Mouse (Mus musculus) kidney, adult 9 months (tissue): ENCODE data around the gene Rpia.

Source experiments
- DNase-seq: peaks from one replicate; pipeline ENCODE4 v3.0.0; 2022

The Rpia gene

DNA sequence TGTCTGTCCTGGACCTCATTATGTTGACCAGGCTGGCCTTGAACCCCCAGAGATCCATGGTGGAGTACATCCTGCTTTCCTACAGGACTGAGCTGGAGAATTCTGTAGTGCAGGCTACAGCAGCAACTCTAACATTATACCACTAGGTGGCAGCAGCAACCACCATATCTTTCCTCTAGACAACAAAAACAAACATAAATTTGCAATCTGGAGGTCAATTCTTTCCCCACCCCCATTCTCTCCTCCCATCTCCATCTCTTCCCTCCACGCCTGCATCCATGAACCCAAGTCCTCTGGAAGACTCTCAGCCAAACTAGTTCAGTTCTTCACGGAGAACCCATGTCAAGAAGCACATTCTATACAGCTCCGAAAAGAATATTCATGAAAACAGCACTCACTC is 12.6 kb upstream of the Rpia start:
- peak; percentile 69 for DNase-seq

DNA sequence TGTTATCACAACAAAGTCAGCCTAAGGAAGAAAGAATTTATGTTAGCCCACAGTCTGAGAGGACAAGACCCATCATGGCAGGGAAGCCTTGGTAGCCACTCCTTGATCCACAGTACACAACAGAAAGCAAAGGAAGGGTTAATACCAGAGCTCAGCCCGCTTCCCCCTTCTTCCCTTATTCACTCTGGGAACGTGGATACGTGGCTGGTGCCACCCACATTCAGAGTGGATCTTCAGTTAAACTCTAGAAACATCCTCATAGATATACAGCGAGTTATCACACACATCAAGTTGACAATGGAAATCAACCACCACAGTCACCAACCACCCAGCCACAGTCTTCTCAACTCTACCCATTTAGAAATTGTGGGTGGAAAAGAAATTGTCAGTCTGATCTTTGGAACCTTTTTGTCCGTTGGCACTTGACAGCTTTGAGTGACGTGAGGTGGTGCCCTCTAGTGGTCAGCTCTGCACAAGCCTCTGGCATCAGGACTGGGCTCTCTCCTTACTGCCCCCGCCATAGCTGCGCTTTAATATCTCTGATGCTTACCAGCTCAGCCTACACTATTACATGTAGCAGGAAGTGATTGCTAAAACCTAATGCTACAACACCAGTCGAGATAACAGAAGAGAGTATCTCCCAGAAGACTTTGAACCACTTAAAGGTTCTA is 5.7 kb upstream of the Rpia start:
- peak; percentile 81 for DNase-seq

DNA sequence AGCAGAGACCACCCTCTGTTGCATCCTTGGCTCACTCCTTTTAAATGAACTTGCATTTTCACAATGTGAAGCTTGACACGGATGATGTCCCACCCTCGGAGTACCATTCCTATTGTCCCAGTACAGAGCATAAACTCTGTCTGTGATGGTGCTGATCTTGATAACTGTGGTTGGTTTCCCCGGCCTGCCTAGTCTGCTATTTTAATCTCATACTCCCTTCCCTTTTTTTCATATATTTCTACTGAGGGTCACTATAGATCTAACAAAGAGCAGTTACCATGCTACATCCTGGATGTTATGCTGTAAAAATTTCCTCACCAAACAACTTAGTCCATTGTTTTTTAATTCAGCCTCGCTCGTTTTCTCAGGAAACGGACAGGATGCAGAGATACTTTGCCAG is 4.9 kb upstream of the Rpia start:
- no peak for DNase-seq

DNA sequence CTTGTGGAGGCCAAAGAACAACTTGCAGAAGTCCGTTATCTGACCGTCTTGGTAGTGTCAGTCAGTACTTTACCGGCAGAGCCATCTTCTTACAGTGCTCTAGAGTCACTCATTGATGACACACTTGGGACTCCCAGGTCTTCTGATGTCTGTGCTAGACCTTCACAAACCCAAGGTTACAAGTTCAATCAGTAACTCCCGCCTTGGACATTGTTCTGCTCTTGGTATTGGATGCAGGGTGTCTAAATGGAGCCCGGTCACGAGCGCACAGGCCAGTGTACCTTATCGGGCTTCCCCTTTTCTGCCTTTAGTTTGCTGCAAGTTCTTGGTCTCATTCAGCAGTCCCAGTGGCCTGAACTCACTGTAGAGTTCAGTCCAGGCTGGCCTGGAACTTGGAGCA is 612 bp upstream of the Rpia start:
- DNase-seq: peak; percentile 64

DNA sequence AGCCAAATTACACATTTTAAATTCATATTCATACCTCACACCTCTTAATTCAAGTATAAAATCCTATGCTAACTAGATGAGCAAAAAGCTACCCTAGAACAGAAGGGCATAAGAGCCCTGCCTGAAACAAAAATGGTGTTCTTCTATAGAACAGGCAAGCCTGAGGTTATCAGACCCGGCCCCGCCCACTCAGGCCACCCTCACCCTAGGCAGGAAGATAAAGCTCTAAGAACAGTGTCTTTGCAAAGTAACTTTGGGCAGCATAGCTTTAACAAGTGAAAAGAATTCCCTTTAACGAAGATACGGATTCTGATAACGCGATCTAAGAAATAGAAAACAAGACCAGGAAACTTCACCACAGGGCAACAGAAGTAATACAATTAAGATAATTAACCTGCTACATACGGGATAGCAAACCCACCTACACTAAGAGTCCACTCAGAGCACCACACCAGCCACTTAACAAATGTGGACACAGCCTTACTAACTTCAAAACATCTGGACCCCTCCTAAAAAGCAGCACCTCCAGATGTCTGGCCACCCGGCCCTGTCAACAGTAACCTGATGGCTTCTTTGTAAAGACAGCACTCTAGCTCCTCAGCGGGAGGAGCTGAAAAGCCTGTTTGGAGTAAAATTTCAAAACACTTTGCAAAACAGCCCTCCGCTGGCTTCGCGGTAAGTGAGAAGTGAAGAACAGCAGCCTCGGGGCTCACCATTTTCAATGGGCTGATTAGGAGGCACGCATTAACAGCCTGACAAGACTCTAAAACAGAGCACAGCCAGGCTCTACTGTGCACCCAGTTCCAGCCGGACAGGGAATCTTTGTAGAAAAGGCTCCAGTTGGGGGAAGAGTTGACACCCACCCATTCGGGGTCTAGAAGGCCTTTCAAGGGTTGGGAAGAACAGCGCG is 925 bp downstream of the Rpia start:
- peak; percentile 19 for DNase-seq

DNA sequence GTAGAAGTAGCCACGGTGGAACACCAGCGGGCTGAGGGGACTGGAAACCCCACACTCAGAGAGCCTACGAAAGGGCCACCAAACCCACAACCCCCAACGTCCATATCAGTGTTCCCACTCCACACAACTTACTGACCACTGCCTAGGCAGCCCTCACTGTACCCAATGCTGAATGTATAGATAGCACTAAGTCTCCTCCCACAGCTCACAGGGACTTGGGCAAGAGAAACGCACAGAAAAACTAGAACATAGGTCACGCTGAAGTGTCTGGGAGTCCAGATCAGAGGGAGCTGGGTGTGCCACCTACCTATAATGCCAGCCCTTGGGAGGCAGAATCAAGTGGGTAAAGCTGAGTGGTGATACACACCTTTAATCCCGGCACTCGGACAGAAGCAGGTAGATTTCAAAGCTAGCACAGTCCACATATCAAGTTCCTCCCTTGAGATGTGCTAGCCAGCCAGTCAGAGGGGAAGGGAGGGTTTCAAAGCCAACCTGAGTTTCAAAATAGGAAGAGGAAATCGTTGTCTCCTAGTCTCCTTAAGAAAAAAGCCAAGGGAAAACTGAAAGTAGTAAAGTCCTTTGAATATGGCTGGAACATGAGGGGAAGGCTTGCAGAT is 1.9 kb downstream of the Rpia start:
- no peak for DNase-seq

DNA sequence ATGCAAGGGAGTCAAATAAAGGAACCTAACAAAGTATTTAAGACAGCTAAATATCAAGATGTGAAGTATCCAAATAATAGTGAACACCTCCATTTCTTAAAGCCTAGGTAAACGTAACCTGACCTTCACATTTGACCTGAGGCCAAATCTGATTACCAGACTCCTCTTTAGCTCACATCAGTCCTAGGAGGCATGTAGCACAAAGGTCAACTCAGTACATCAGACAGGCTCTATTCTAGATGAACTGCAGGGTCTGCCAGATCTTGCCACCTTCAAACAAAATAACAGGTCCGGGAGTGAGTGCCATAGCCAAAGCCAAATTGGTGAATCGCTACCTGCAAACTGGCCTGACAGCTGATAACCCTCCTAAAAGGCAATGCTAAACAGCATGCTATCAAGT is 2.9 kb downstream of the Rpia start:
- DNase-seq: no peak

DNA sequence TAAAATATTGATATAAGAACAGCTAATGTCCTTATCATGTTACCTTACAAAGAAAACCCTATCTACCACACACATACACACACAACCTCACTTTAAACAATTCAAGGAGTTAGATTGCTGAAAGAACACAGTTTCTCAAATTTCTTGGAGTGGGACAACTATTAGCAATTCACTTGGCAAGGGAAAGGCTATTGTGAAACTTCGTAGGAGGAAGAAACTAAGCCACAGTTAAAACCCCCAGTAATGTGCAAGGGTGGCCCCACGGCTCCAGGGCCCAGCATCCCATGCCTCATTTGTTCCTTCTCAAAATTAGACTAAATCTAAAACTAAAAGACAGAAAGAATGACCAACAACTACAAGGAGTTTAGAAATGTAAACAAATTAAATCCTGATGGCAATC is 4.5 kb downstream of the Rpia start:
- DNase-seq: no peak

DNA sequence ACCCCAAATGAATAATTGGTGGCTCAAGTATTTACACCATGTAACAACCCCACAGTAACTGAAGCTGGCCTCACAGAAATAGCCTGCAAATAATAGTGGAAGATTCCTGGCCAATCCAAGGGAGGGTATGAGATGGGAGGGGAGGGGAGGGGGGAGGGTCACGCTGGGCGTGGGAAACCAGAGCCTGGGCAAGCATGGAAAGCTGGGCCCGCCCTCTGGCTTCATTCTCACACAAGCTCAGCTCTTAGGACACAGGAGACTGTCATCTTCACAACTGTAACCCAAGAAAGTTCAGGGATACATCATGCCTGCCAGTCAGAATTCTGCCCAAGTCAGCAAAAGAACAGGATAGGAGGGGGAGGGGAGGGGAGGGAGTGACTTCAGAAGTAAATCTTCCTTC is 6.2 kb downstream of the Rpia start:
- no peak for DNase-seq

DNA sequence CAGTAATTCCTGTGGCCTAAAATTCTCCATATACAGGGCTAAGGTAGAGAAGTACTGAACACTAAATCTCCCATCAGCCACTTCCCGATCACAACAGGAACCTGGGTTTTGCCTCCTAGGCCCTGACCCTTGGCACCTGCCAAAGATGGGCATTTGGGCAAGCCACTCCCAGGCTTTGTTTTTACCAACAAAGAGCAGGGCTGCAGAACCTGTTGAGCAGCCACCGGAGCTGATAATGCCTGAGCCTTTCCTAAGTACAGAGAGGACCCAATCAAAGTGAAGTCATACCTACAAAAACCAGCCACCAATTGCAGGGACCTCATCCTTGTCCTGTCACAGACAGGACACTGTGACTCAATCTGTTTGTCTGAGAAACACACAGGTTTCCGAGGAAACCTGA is 7.2 kb downstream of the Rpia start:
- no peak for DNase-seq

DNA sequence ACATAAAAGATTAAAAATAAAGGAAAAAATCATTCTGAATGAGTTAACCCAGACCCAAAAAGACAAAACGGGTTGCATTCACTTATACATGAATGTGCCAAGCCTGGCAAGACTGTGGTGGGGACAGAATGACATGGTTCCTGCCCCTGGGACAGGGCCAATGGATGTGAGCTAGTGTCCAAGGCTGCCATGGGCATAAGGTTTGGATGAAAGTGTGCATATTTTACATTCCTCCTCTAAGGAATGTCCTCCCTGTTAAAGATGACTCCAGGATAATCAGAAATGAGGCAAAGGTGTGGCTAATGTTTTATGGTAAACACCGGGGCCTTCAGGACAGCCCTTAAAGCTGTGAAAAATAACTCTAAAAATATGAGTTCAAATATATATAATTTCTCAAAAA is 10.7 kb downstream of the Rpia start:
- DNase-seq: no peak

DNA sequence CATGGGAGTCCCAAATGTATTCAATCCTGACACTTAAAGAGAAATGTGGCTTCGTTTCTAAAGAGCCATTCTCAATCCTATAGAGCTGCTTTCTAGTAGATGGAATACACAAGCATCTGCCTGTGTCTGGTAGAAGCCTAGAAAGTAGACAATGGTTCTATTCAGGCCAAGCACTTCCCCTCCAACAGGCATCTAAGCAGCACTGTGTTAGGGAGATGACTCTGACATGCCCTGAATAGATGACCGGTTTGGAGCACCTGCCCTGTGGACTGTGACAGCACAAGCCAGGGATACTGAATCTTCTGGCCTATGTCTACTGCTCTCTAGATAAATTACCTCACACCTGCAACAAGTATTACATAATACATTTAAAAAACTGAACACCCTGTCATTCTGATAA is 17.7 kb downstream of the Rpia start:
- DNase-seq: peak; percentile 55

DNA sequence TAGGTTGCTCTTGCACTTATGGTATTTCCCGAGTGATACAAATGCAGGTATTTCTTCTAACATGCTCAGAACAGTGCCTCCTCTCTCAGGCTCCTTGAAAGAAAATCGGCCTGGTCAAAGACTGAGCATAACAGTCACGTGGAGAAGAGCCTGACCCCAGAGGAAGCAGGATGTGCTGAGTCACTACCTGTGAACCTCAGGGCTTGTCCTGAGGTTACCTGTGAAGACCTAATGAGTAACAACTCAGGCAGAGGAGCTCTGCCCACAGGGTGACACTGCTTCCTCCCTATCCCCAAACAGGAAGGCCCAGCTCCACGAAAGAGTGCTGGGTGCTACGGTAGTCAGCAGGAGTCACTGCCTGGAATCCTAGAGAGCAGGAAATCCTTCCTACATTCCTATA is 18.3 kb downstream of the Rpia start:
- DNase-seq: peak; percentile 89

DNA sequence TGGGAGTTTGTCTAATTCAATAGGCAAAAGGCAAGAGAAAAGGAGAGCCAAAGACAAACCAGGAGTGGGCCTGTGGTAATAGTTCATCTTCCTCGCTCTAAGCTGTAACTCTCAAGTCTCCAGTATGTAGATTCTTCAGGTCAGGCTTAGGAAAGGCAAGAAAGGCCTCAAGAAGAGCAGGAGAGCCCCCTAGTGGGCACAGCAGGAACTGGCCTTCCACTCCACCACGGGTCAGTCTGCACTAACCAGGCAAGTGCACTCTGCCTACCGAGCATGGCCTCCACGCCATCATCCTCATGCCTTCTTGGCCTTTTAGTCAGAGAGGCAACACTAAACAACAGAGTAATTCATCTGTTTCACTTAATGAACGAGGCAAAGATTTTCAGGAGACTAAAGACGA is 23.3 kb downstream of the Rpia start:
- DNase-seq: peak; percentile 83

DNA sequence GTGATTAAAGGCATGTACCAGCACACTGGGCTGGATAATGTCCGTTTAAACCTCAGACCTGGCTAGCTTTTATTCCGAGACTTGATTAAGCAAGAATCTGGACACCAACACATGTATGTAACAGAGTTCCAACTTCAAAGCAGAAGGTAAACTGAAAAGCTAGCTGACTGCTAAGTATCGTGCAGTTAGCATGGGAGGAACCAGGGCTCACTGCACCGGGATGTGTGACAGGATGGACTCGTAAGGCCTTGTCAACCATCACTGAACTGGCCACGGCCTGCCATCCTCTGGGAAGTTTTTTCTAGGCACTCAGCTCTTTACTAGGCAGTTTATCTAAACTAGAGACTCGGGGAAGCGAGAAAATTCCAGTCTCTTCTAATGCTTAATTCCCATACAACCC is 27.0 kb downstream of the Rpia start:
- DNase-seq: no peak

DNA sequence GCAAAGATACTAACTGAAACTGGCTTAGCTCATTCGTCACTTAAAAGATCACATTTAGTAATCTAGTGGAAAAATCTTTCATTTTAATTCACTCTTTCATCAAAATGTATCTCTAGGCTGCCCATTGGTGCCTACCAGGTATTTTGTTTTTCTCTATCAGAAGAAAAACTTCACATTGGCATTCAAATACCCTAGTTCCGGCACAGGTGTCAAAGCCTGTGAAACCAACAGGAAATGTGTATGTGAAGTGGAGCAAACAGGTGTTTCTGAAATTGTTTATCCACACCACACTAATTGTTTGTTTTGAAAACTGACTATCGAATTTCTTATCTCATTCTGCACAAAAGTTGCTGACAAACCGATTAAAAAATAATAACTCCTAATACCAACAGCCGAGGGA is 27.5 kb downstream of the Rpia start:
- no peak for DNase-seq

DNA sequence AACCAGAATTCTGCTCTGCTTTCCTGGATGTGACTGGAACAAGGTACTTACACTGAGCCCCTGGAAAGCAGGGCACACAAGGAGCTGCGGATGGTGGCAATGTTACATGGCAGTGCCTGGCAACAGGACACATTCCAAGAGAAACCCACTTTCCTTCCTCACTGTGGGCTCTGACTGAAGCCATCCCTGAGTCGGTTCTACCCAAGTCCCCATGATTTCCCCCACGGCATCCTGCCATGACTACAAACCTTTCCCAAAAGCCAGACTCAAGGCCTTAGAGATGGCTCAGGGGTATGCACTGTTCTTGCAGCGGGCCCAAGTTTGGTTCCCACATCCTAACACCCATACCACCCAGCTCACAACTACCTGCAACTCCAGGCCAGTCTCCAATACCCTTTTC is 28.2 kb downstream of the Rpia start:
- no peak for DNase-seq

DNA sequence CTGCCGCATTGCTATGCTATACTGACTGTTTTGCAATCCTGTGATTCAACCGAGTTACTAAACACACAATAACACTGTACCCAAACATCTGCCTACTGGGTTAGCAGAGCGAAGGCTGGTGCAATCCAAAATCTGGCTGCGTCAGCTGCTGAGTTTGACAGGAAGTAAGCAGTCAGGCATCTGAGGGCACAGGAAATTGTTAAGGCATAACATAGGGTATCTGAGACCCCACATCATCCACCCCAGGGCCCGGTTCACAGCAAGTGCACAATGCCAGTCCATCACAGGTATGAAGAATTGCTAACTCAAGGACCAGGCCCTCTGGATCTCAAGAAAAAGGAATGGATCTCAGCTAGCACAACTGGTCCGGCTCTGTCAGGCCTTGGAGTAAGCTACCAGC is 29.4 kb downstream of the Rpia start:
- no peak for DNase-seq

DNA sequence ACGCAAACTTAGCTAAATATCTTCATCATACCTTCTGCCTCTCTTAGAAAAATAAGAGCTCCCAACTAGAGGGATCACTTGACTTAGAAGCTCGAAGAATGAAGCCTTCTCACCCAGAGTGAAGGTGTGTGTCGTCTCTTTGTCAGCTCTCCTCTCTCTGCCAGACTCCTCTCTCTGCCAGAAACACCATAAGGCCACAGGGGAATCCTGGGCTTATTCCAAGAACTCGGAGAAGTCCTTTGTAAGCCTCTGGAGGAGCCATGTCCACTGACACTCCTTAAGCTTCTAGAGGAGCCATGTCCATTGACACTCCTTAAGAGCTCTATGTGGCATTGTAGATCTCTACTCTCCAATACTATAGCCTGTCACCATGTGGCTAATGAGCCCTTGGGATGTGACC is 31.1 kb downstream of the Rpia start:
- DNase-seq: no peak

DNA sequence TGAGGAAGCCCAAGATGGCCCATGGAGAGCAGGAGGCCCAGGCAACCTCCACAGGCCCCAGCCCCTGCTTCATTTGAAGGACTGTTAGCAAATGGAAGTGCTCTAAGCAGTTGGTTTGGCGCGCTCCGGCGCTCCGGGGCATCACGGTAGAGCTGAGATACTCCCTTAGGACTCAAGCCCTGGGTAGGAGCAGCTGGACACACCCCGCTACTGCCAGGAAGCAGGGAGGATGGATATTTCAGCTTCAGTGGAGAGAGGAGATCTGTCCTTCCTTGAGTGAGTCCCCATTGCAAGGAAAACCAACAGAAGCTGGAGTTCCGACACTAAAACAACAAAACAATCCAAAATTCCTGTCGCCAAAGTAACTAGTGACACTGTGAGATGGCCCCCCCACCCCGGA is 37.2 kb downstream of the Rpia start:
- DNase-seq: no peak

DNA sequence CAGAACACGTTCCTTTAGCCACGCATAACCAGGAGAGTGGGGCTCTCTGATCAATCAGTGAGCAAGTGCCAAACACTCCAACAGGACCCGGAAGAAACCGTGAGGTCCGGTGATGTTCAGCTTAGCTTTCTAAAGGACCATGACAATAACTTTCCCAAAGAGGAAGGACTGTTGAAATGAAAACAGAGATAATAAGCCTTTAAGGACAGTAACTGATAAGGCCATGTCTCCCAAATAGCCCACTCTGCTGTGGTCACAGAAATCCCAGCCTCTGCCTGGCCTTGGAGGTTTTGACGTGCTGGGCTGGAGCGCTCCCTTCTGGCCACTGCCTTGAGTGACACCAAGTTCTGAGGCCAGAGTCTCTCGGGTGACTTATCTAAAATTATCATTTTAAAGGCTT is 39.7 kb downstream of the Rpia start:
- DNase-seq: peak; percentile 19

DNA sequence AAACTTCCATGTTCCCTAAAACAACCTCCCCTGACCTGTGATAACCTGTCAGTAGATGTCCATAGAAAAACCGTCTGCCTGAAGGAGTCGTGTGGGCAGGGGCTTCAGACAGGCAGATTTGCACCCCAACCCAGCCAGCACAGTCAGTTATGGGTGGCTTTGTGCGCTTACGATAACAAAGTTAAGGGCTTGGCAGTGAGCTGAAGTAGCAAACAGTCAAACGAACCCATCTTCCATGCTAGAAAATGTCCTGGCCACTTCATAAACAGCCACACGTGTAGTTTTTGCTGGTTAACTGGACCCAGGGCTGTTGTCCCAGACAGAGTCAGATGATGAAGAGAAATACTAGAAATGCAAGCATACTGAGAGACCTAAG is 40.1 kb downstream of the Rpia start:
- DNase-seq: no peak

DNA sequence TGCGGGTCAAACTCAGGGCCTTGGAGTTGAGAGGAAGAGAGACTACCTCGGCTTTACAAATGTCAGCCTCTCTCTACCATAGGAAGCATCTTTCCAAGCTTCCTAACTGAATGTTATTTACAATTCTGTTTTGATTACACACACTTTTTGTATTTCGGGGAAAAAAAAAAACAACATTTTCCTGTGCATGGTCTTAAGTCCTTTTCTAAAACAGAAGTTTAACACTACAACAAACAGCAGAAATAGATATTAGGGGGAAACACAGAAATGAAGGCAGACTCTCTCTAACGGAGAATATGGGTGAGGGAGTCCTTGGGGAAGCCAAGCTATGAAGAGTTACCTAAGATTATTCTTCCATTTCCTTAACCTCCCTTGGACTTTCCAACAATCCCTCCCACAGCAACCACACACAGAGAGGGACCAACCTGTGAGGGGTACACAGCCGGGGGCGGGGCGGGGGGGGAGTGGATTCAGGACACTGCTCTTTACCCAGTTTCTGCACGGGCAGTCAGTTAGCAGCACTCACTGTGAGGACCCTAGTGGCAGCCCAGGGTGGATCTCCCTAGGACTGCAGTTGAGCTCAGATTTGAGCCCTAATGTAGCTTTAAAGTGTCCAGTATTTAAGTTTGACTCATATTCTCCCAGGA is 40.7 kb downstream of the Rpia start:
- no peak for DNase-seq

DNA sequence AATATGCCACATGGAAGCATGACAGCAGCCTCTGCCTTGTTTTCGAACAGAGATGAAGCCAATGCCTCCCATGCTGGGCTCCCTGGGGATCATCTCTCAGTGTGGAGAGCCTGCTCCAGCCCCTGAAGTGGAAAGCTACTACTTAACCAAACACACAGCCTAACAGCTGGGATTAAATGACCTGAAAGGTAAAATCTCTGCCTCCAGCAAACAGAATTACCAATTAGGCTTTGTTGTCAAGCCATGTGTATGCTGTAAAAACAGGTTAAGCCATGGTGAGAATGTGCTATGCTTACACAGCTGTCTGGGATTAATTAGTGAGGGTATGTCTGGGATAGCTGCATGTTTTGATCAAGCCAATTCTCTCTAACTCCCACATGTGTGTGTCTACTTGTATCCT is 42.3 kb downstream of the Rpia start:
- no peak for DNase-seq
